Mouse (Mus musculus): ENCODE results near the gene Nudt4.
"Not testable (repeated sequence)": the region's sequence is repeated elsewhere in the genome, so short reads cannot be mapped to it uniquely, and the experiment has no call there.

Nudt4 gene

GRCm38 (mm10) chr10:95567550-95567949, 3.6 kb upstream of the Nudt4 start:
- DNase-seq (ENCODE audit: low read depth) = no peak

- no peak for DNase-seq (ENCODE audit: low read depth)
Measured at GRCm38 (mm10) chr10:95566786-95567185, 2.8 kb upstream of the Nudt4 start.

- DNase-seq (ENCODE audit: low read depth) = no peak
Measured at GRCm38 (mm10) chr10:95565156-95565854, 1.4 kb upstream of the Nudt4 start.

GRCm38 (mm10) chr10:95562859-95563841, 796 bp downstream of the Nudt4 start:
- no peak for DNase-seq (ENCODE audit: low read depth)

- DNase-seq (ENCODE audit: low read depth) = no peak
Measured at GRCm38 (mm10) chr10:95562395-95562794, 1.6 kb downstream of the Nudt4 start.

- no peak for DNase-seq (ENCODE audit: low read depth)
Measured at GRCm38 (mm10) chr10:95561616-95562015, 2.3 kb downstream of the Nudt4 start.

GRCm38 (mm10) chr10:95560394-95560983, 3.5 kb downstream of the Nudt4 start:
- DNase-seq (ENCODE audit: low read depth) = no peak

- no peak for DNase-seq (ENCODE audit: low read depth)
Measured at GRCm38 (mm10) chr10:95559426-95559825, 4.5 kb downstream of the Nudt4 start.

- no peak for DNase-seq (ENCODE audit: low read depth)
Measured at GRCm38 (mm10) chr10:95557337-95557828, 6.6 kb downstream of the Nudt4 start.

GRCm38 (mm10) chr10:95555866-95556265, 8.1 kb downstream of the Nudt4 start:
- DNase-seq (ENCODE audit: low read depth) = no peak

GRCm38 (mm10) chr10:95552326-95552725, 11.6 kb downstream of the Nudt4 start:
- no peak for DNase-seq (ENCODE audit: low read depth)

- DNase-seq (ENCODE audit: low read depth) = no peak
Measured at GRCm38 (mm10) chr10:95551752-95552151, 12.2 kb downstream of the Nudt4 start.

GRCm38 (mm10) chr10:95550506-95550905, 13.4 kb downstream of the Nudt4 start:
- DNase-seq (ENCODE audit: low read depth) = no peak

GRCm38 (mm10) chr10:95549080-95549479, 14.9 kb downstream of the Nudt4 start:
- DNase-seq (ENCODE audit: low read depth) = not testable (repeated sequence)

GRCm38 (mm10) chr10:95548154-95548826, 15.7 kb downstream of the Nudt4 start:
- DNase-seq (ENCODE audit: low read depth) = no peak

GRCm38 (mm10) chr10:95546178-95546577, 17.8 kb downstream of the Nudt4 start:
- no peak for DNase-seq (ENCODE audit: low read depth)

GRCm38 (mm10) chr10:95545051-95545450, 18.9 kb downstream of the Nudt4 start:
- no peak for DNase-seq (ENCODE audit: low read depth)

- DNase-seq (ENCODE audit: low read depth) = no peak
Measured at GRCm38 (mm10) chr10:95544651-95545050, 19.3 kb downstream of the Nudt4 start.

GRCm38 (mm10) chr10:95544004-95544403, 19.9 kb downstream of the Nudt4 start:
- DNase-seq (ENCODE audit: low read depth) = no peak

- no peak for DNase-seq (ENCODE audit: low read depth)
Measured at GRCm38 (mm10) chr10:95543377-95543776, 20.6 kb downstream of the Nudt4 start.

GRCm38 (mm10) chr10:95542916-95543315, 21.0 kb downstream of the Nudt4 start:
- no peak for DNase-seq (ENCODE audit: low read depth)

- DNase-seq (ENCODE audit: low read depth) = no peak
Measured at GRCm38 (mm10) chr10:95539841-95540240, 24.1 kb downstream of the Nudt4 start.
